Mouse (Mus musculus): ENCODE data around the gene Tdp1.
"Not testable (repeated sequence)": the region's sequence is repeated elsewhere in the genome, so short reads cannot be mapped to it uniquely, and the experiment has no call there.

Tdp1 gene

GRCm38 (mm10) chr12:99965203-99966115 lies 81.1 kb downstream of the Tdp1 start:
- H3K27me3 ChIP-seq (ENCODE audit: insufficient read depth, low read length) = peaks cover 82% of the 10 kb centered on the region
- H3K4me3 ChIP-seq (replicated peaks; ENCODE audit: low read length) = peak overlapping the region; percentile 76
- H3K4me1 ChIP-seq (replicated peaks; ENCODE audit: low read depth, low read length) = peaks cover 36% of the 10 kb centered on the region
- H3K36me3 ChIP-seq (ENCODE audit: insufficient read depth, low read length) = no peaks in the 10 kb centered on the region
- no peaks in the 10 kb centered on the region for H3K9me3 ChIP-seq (ENCODE audit: low read length)
- no peak for TF ChIP-seq NANOG (IDR thresholded peaks at IDR 0.05; ENCODE audit: borderline replicate concordance, low read length)
- no peak for TF ChIP-seq CTCF (conservative IDR thresholded peaks at IDR 0.05; ENCODE audit: low read length)
- no peak for TF ChIP-seq POU5F1 (IDR thresholded peaks at IDR 0.05; ENCODE audit: borderline replicate concordance, low read length)

GRCm38 (mm10) chr12:99966116-99966770 lies 81.9 kb downstream of the Tdp1 start:
- H3K9me3 ChIP-seq (ENCODE audit: low read length) = no peaks in the 10 kb centered on the region
- TF ChIP-seq CTCF (conservative IDR thresholded peaks at IDR 0.05; ENCODE audit: low read length) (no peak), NANOG (IDR thresholded peaks at IDR 0.05; ENCODE audit: borderline replicate concordance, low read length) (no peak), POU5F1 (IDR thresholded peaks at IDR 0.05; ENCODE audit: borderline replicate concordance, low read length) (no peak)
- H3K36me3 ChIP-seq (ENCODE audit: insufficient read depth, low read length) = no peaks in the 10 kb centered on the region
- H3K27me3 ChIP-seq (ENCODE audit: insufficient read depth, low read length) = peaks cover 84% of the 10 kb centered on the region
- peak overlapping the region; percentile 76 for H3K4me3 ChIP-seq (replicated peaks; ENCODE audit: low read length)
- H3K4me1 ChIP-seq (replicated peaks; ENCODE audit: low read depth, low read length) = peaks cover 36% of the 10 kb centered on the region

- no peaks in the 10 kb centered on the region for H3K9me3 ChIP-seq (ENCODE audit: low read length)
- peak overlapping the region; percentile 76; the same call in 1 of the 2 replicates for H3K4me3 ChIP-seq (replicated peaks; ENCODE audit: low read length)
- TF ChIP-seq NANOG (IDR thresholded peaks at IDR 0.05; ENCODE audit: borderline replicate concordance, low read length) = no peak
- TF ChIP-seq POU5F1 (IDR thresholded peaks at IDR 0.05; ENCODE audit: borderline replicate concordance, low read length) = no peak
- no peak for TF ChIP-seq CTCF (conservative IDR thresholded peaks at IDR 0.05; ENCODE audit: low read length)
- no peaks in the 10 kb centered on the region for H3K36me3 ChIP-seq (ENCODE audit: insufficient read depth, low read length)
- H3K27me3 ChIP-seq (ENCODE audit: insufficient read depth, low read length) = peaks cover 85% of the 10 kb centered on the region
- peaks cover 36% of the 10 kb centered on the region for H3K4me1 ChIP-seq (replicated peaks; ENCODE audit: low read depth, low read length)
Measured at GRCm38 (mm10) chr12:99966881-99967363, 82.6 kb downstream of the Tdp1 start.

GRCm38 (mm10) chr12:99969906-99970305 lies 85.6 kb downstream of the Tdp1 start:
- Histone ChIP-seq H3K36me3 (ENCODE audit: insufficient read depth, low read length) (no peaks in the 10 kb centered on the region), H3K9me3 (ENCODE audit: low read length) (no peaks in the 10 kb centered on the region), H3K4me1 (replicated peaks; ENCODE audit: low read depth, low read length) (peaks cover 26% of the 10 kb centered on the region), H3K4me3 (replicated peaks; ENCODE audit: low read length) (no peak overlapping the region), H3K27me3 (ENCODE audit: insufficient read depth, low read length) (peaks cover 65% of the 10 kb centered on the region)
- TF ChIP-seq CTCF (conservative IDR thresholded peaks at IDR 0.05; ENCODE audit: low read length) (no peak), POU5F1 (IDR thresholded peaks at IDR 0.05; ENCODE audit: borderline replicate concordance, low read length) (no peak), NANOG (IDR thresholded peaks at IDR 0.05; ENCODE audit: borderline replicate concordance, low read length) (no peak)

GRCm38 (mm10) chr12:99971205-99971894 lies 87.0 kb downstream of the Tdp1 start:
- Histone ChIP-seq H3K4me1 (replicated peaks; ENCODE audit: low read depth, low read length) (peaks cover 13% of the 10 kb centered on the region), H3K27me3 (ENCODE audit: insufficient read depth, low read length) (peaks cover 51% of the 10 kb centered on the region)
- H3K36me3 ChIP-seq (ENCODE audit: insufficient read depth, low read length); H3K9me3 ChIP-seq (ENCODE audit: low read length); H3K4me3 ChIP-seq (replicated peaks; ENCODE audit: low read length): not testable (repeated sequence)
- peak; percentile 47 for TF ChIP-seq CTCF (conservative IDR thresholded peaks at IDR 0.05; ENCODE audit: low read length)

- Histone ChIP-seq H3K27me3 (ENCODE audit: insufficient read depth, low read length) (peaks cover 36% of the 10 kb centered on the region), H3K9me3 (ENCODE audit: low read length) (no peaks in the 10 kb centered on the region), H3K4me3 (replicated peaks; ENCODE audit: low read length) (peak overlapping the region; percentile 66), H3K4me1 (replicated peaks; ENCODE audit: low read depth, low read length) (no peaks in the 10 kb centered on the region; the same call in 1 of the 2 replicates), H3K36me3 (ENCODE audit: insufficient read depth, low read length) (no peaks in the 10 kb centered on the region)
- TF ChIP-seq CTCF (conservative IDR thresholded peaks at IDR 0.05; ENCODE audit: low read length) (peak; percentile 83), POU5F1 (IDR thresholded peaks at IDR 0.05; ENCODE audit: borderline replicate concordance, low read length) (no peak)
Measured at GRCm38 (mm10) chr12:99972825-99973224, 88.5 kb downstream of the Tdp1 start.

GRCm38 (mm10) chr12:99973659-99974058 lies 89.3 kb downstream of the Tdp1 start:
- TF ChIP-seq NANOG (IDR thresholded peaks at IDR 0.05; ENCODE audit: borderline replicate concordance, low read length) (no peak), CTCF (conservative IDR thresholded peaks at IDR 0.05; ENCODE audit: low read length) (peak; percentile 82)
- Histone ChIP-seq H3K9me3 (ENCODE audit: low read length) (no peaks in the 10 kb centered on the region), H3K36me3 (ENCODE audit: insufficient read depth, low read length) (no peaks in the 10 kb centered on the region), H3K4me3 (replicated peaks; ENCODE audit: low read length) (no peak overlapping the region), H3K27me3 (ENCODE audit: insufficient read depth, low read length) (peaks cover 28% of the 10 kb centered on the region), H3K4me1 (replicated peaks; ENCODE audit: low read depth, low read length) (no peaks in the 10 kb centered on the region; the same call in 1 of the 2 replicates)

- H3K4me1 ChIP-seq (replicated peaks; ENCODE audit: low read depth, low read length) = no peaks in the 10 kb centered on the region
- no peaks in the 10 kb centered on the region for H3K9me3 ChIP-seq (ENCODE audit: low read length)
- no peak for TF ChIP-seq CTCF (conservative IDR thresholded peaks at IDR 0.05; ENCODE audit: low read length)
- no peak for TF ChIP-seq NANOG (IDR thresholded peaks at IDR 0.05; ENCODE audit: borderline replicate concordance, low read length)
- no peak for TF ChIP-seq POU5F1 (IDR thresholded peaks at IDR 0.05; ENCODE audit: borderline replicate concordance, low read length)
- no peaks in the 10 kb centered on the region for H3K36me3 ChIP-seq (ENCODE audit: insufficient read depth, low read length)
- H3K4me3 ChIP-seq (replicated peaks; ENCODE audit: low read length) = no peak overlapping the region
- H3K27me3 ChIP-seq (ENCODE audit: insufficient read depth, low read length) = no peaks in the 10 kb centered on the region
Measured at GRCm38 (mm10) chr12:99979541-99979940, 95.2 kb downstream of the Tdp1 start.

Data from E14TG2a.4 (cell line).